Mouse (Mus musculus): ENCODE results near the gene Vmn2r95. TPM values are rescaled to one million over a fixed set of nuclear protein-coding genes. Genes with fewer than 3 reads are reported as not detected.
"Not testable (repeated sequence)": the region's sequence is repeated elsewhere in the genome, so short reads cannot be mapped to it uniquely, and the experiment has no call there.

Vmn2r95 gene
- polyA plus RNA-seq (2014; fragmentation: Nextera tagmentation; extraction: Ambion mirVana) = not detected in 2 replicates

GRCm38 (mm10) chr17:18423778-18424177 is at the start of gene Vmn2r95:
TSS of gene Vmn2r95 (plus strand) at chr17:18424078.
- Histone ChIP-seq H3K4me3 (ENCODE audit: low read depth, low read length) (no peak within 1 kb of the TSS), H3K27ac (ENCODE audit: low read length) (no peak within 1 kb of the TSS), H3K36me3 (ENCODE audit: control insufficient read depth, insufficient read depth, low read length) (no peaks in the 10 kb centered on the region), H3K4me1 (ENCODE audit: control insufficient read depth, insufficient read depth, low read length) (no peaks in the 10 kb centered on the region), H3K9ac (replicated peaks; ENCODE audit: low read depth, low read length) (no peak within 1 kb of the TSS), H3K9me3 (ENCODE audit: control insufficient read depth, low read depth, low read length) (no peaks in the 10 kb centered on the region), H3K27me3 (ENCODE audit: control insufficient read depth, insufficient read depth, low read length) (no peaks in the 10 kb centered on the region), H3K4me2 (replicated peaks; ENCODE audit: low read depth, low read length) (no peak within 1 kb of the TSS)
- ATAC-seq (ENCODE audit: insufficient number of reproducible peaks, insufficient read depth, low FRiP score, low read depth) = no peak
- WGBS = 36% methylated on average over 1 of the region's 1 CpGs

GRCm38 (mm10) chr17:18455619-18456140 is 31.8 kb downstream of the Vmn2r95 start:
- no peaks in the 10 kb centered on the region for H3K4me1 ChIP-seq (ENCODE audit: control insufficient read depth, insufficient read depth, low read length)
- no peaks in the 10 kb centered on the region for H3K27me3 ChIP-seq (ENCODE audit: control insufficient read depth, insufficient read depth, low read length)
- no peaks in the 10 kb centered on the region for H3K9me3 ChIP-seq (ENCODE audit: control insufficient read depth, low read depth, low read length)
- ATAC-seq (ENCODE audit: insufficient number of reproducible peaks, insufficient read depth, low FRiP score, low read depth) = no peak
- WGBS = 79% methylated on average over 3 of the region's 3 CpGs
- H3K9ac ChIP-seq (replicated peaks; ENCODE audit: low read depth, low read length) = no peak overlapping the region
- H3K36me3 ChIP-seq (ENCODE audit: control insufficient read depth, insufficient read depth, low read length) = no peaks in the 10 kb centered on the region
- no peak overlapping the region for H3K4me3 ChIP-seq (ENCODE audit: low read depth, low read length)
- no peak overlapping the region for H3K4me2 ChIP-seq (replicated peaks; ENCODE audit: low read depth, low read length)
- no peak overlapping the region for H3K27ac ChIP-seq (ENCODE audit: low read length)

- not testable (repeated sequence) for H3K9me3 ChIP-seq (ENCODE audit: control insufficient read depth, low read depth, low read length); H3K4me3 ChIP-seq (ENCODE audit: low read depth, low read length); H3K27ac ChIP-seq (ENCODE audit: low read length); ATAC-seq (ENCODE audit: insufficient number of reproducible peaks, insufficient read depth, low FRiP score, low read depth); H3K36me3 ChIP-seq (ENCODE audit: control insufficient read depth, insufficient read depth, low read length); H3K27me3 ChIP-seq (ENCODE audit: control insufficient read depth, insufficient read depth, low read length); H3K4me1 ChIP-seq (ENCODE audit: control insufficient read depth, insufficient read depth, low read length); H3K4me2 ChIP-seq (replicated peaks; ENCODE audit: low read depth, low read length); H3K9ac ChIP-seq (replicated peaks; ENCODE audit: low read depth, low read length)
- 97% methylated on average over 3 of the region's 3 CpGs for WGBS
These were observed 34.3 kb downstream of the Vmn2r95 start for GRCm38 (mm10) chr17:18458126-18458634.

- no peaks in the 10 kb centered on the region for H3K27me3 ChIP-seq (ENCODE audit: control insufficient read depth, insufficient read depth, low read length)
- no peak overlapping the region for H3K9ac ChIP-seq (replicated peaks; ENCODE audit: low read depth, low read length)
- no peaks in the 10 kb centered on the region for H3K4me1 ChIP-seq (ENCODE audit: control insufficient read depth, insufficient read depth, low read length)
- H3K4me2 ChIP-seq (replicated peaks; ENCODE audit: low read depth, low read length) = no peak overlapping the region
- no peak overlapping the region for H3K4me3 ChIP-seq (ENCODE audit: low read depth, low read length)
- no peaks in the 10 kb centered on the region for H3K36me3 ChIP-seq (ENCODE audit: control insufficient read depth, insufficient read depth, low read length)
- no peaks in the 10 kb centered on the region for H3K9me3 ChIP-seq (ENCODE audit: control insufficient read depth, low read depth, low read length)
- no peak overlapping the region for H3K27ac ChIP-seq (ENCODE audit: low read length)
- ATAC-seq (ENCODE audit: insufficient number of reproducible peaks, insufficient read depth, low FRiP score, low read depth) = no peak
These were observed 38.8 kb downstream of the Vmn2r95 start for GRCm38 (mm10) chr17:18462695-18463094.

GRCm38 (mm10) chr17:18479885-18480284 is 56.0 kb downstream of the Vmn2r95 start:
- Histone ChIP-seq H3K4me2 (replicated peaks; ENCODE audit: low read depth, low read length) (no peak overlapping the region), H3K27ac (ENCODE audit: low read length) (no peak overlapping the region), H3K9me3 (ENCODE audit: control insufficient read depth, low read depth, low read length) (no peaks in the 10 kb centered on the region; the same call in 1 of the 2 replicates), H3K27me3 (ENCODE audit: control insufficient read depth, insufficient read depth, low read length) (no peaks in the 10 kb centered on the region), H3K36me3 (ENCODE audit: control insufficient read depth, insufficient read depth, low read length) (no peaks in the 10 kb centered on the region), H3K9ac (replicated peaks; ENCODE audit: low read depth, low read length) (no peak overlapping the region), H3K4me1 (ENCODE audit: control insufficient read depth, insufficient read depth, low read length) (no peaks in the 10 kb centered on the region), H3K4me3 (ENCODE audit: low read depth, low read length) (no peak overlapping the region)
- ATAC-seq (ENCODE audit: insufficient number of reproducible peaks, insufficient read depth, low FRiP score, low read depth) = no peak
- WGBS = 67% methylated on average over 1 of the region's 1 CpGs

Other genes starting within 250 kb of the Vmn2r95 start
- not detected in 2 replicates for gene Vmn2r94, start 146.3 kb upstream of the Vmn2r95 start, polyA plus RNA-seq (2014; fragmentation: Nextera tagmentation; extraction: Ambion mirVana)
- gene Vmn2r93, start 126.0 kb upstream of the Vmn2r95 start, polyA plus RNA-seq (2014; fragmentation: Nextera tagmentation; extraction: Ambion mirVana) = not detected in 2 replicates
- not detected in 2 replicates for gene Vmn2r96, start 149.1 kb downstream of the Vmn2r95 start, polyA plus RNA-seq (2014; fragmentation: Nextera tagmentation; extraction: Ambion mirVana)